Mouse (Mus musculus) right cerebral cortex, postnatal 4 days (tissue): Measurements from ENCODE around the gene Usp28.
"Not testable (repeated sequence)": the region's sequence is repeated elsewhere in the genome, so short reads cannot be mapped to it uniquely, and the experiment has no call there.

Source experiments
- DNase-seq: peaks from one replicate; pipeline ENCODE4 v3.0.0-alpha.2; 2022

Usp28 gene

DNA sequence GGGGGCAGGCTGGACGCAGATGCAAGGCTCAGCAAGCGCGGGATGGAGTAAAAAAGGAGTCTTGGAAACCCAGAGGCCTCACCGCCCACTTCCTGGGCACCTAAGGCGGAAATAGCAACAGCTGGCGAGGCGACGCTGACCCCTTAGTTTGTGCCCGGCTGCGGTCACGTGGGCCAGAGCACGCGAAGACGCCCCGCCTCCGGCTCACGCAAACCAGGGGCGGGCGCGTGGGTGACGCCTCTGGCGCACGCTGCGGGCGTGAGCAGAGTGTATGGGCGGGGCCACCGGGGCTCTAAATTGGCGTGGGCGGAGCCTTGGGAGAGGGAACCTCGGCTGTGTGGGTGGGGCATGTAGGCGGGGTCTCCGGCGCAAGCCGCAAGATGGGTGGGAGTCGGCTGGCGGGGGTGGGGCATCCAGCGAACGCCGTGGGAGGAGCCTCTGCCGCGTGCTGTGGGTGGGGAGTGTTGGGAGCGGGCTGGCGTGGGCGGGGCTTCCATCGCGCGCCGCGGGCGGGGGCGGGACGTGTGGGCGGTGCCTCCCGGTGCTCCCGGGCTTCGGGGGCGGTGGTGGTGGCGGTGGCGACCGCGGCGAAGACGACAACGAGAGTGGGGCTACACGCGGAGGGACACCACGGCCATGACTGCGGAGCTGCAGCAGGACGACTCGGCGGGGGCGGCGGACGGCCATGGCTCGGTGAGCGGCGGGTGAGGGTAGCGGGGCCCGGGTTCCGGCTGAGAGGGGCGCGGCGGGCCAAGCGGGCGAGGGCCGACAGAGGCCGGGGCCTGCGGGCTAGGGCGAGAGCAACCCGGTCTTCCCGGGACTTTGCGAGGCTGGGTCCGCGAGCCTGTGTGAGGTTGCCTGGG, at the start of gene Usp28:
Usp28 (plus strand) TSS at position 531 of the 863 bp plus-strand sequence.
- peak; percentile 98 for DNase-seq

DNA sequence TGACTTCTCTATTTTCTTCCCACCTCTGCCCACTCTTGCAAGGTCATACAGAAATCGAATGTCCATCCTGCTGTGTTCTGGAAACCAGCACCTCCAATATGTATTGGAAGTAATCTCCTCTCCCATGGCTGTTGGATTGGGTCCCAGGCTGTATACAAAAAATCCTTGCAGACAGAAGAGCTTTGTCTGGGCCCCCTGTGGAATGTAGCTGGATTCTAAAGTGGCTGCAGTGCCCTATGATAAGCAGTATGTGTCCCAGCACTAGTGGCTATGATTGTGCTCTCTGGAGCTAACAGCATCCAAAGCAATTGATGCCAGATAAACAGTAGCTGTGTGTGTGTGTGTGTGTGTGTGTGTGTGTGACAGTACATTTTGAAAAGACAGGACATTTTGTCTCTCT, 42.8 kb upstream of the Usp28 start:
- no peak for DNase-seq

- no peak for DNase-seq
These were observed 37.6 kb upstream of the Usp28 start for GRCm38 (mm10) chr9:48947565-48947964.

- no peak for DNase-seq
These were observed 23.9 kb upstream of the Usp28 start for GRCm38 (mm10) chr9:48961314-48961713.

DNA sequence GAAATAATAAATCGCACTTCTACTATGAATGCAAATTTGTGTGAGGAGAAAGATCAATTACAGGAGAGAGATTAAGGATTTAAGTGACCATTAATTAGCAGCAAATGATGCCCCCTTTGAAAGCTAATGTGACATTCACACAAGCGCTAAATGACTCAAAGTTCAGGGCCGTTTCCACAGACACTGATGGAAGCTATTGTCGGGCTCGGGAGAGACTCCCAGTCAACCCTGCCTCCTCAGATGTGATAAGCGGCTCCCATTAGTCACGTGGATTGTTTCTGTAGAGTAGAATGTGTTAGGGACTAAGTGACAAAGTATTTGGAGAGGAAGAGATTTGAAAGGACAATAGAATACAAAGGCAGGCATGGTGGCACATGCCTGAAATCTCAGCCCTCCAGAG, 23.0 kb upstream of the Usp28 start:
- DNase-seq: no peak

DNA sequence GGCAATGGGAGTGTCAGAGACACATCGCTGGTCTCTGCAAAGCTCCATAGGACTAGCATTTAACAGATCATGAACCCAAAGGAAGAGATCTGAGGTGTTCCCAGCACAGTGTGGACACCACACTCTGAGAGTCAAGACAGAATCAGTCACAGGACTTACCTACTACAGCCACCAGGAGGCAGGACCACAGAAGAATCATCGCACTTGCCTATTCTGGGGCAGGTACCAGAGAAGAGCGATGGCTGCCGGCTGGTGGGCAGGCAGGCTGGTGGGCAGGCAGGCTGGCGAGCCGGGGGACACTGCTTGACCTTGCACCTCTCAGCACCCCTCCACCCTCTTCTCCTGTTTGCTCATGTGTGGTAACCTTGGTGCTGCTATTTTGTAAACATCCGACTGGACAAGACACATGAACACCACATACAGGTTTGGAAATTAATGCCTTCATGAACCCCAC, 20.6 kb upstream of the Usp28 start, which contains the start of gene Htr3b:
Htr3b (minus strand) TSS at position 404 of the 454 bp plus-strand sequence.
- DNase-seq: no peak

- DNase-seq: peak; percentile 68
These were observed 12.7 kb upstream of the Usp28 start for GRCm38 (mm10) chr9:48972494-48972893.

DNA sequence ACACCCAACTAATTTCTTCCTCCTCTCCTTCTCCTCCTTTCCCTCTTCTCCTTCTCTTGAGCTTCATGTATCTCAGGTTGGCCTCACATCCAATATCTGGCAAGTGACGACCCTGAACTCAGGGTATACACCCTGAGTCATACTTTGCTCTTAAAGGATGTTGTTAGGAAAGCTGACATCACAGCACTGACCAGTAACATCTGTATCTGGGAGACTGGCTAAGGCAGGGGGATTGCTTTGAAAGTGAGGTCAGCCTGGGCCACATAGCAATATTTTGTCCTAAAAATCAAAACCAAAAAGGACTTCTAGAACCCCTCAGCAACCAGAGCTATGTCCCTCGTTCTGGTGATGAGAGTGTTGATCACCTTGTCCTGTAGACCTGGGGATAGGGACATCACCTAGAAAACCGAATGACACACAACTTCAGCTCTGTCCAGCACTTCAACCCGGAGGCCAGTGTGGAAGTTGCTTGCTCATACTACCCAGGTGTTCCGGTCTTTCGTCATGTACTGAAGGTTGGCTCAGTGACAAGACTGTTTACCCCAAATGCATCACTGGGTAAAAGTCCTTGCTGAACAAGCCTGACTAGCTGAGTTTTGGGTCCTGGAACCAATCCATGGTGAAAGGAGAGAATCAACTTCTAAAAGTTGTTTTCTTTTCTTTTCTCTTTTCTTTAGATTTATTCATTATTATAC, 8.4 kb upstream of the Usp28 start:
- no peak for DNase-seq

GRCm38 (mm10) chr9:48980371-48980770, 4.8 kb upstream of the Usp28 start:
- no peak for DNase-seq

- no peak for DNase-seq
These were observed 4.4 kb upstream of the Usp28 start for GRCm38 (mm10) chr9:48980781-48981180.

- no peak for DNase-seq
These were observed 3.3 kb upstream of the Usp28 start for GRCm38 (mm10) chr9:48981827-48982226.

- not testable (repeated sequence) for DNase-seq
These were observed 1.4 kb upstream of the Usp28 start for GRCm38 (mm10) chr9:48983801-48984200.

DNA sequence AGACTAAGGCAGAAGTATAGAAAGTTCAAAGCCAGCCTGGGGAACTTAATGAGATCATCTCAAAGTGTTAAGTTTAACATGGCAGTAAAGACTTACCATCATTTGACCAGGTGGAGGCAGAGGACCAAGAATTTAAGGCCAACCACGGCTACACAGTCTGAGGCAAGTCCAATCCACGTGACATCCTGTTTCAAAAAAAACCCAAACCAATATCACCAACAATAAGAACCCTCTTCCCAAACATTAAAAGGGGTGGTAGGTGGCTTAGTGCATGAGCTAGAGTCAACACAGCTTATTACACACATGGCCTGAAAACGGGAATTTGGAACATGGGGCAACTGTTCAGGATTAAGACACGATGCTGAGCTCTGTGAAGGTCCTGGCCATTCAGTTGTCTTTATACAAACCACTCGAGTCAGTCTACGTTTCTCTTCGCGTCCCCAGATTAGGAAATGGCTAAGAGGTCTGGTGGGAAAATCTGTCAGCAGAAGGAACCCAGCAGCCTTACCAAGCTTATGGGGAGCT, 793 bp upstream of the Usp28 start:
- no peak for DNase-seq

- DNase-seq: no peak
These were observed 523 bp downstream of the Usp28 start for GRCm38 (mm10) chr9:48985708-48986088.

DNA sequence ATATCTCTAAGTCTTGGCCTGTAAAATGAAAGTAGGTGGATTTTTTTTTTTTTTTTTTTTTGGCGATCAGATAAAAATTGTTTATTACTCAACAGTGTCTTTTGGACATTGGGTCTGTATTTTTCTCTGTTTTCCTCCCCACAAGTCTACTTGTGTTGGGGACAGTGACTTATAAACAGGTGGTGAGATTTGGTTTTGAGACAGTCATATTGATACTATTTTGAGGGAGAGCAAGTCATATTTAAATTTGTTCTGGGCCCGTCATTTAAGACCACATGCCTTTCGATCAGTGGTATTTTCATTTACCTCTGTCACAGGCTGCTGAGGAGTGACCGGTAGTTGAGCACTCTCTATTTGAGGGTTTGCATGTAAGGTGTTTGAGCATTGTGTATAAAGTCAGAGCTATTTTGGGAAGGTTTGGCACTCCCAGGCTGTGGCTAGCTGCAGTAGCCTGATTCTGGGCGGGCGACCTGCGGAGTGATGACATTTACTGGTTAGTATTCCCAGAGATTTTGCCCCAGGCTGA, 1.5 kb downstream of the Usp28 start:
- no peak for DNase-seq

GRCm38 (mm10) chr9:48987201-48988101, 2.3 kb downstream of the Usp28 start:
- DNase-seq: peak; percentile 11

- DNase-seq: no peak
These were observed 6.5 kb downstream of the Usp28 start for GRCm38 (mm10) chr9:48991671-48992070.

DNA sequence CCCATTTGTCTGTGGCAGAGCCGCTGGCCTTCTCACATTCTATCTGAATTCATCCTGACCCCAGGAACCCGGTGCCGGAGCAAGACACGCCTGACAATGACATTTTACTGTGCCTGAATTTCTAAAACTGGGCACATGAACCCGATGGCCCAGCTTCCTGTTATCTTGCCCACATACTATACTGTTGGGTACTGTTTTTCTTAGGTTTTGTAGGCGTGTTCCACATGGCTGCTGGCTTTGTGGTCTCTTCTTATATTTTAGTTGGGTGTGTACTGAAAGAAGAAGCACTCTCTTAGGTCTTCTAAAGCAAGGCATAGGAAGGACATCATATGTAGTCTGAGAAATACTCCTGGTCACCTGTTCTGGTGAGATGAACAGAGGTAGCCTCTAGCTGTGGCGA, 9.6 kb downstream of the Usp28 start:
- no peak for DNase-seq

DNA sequence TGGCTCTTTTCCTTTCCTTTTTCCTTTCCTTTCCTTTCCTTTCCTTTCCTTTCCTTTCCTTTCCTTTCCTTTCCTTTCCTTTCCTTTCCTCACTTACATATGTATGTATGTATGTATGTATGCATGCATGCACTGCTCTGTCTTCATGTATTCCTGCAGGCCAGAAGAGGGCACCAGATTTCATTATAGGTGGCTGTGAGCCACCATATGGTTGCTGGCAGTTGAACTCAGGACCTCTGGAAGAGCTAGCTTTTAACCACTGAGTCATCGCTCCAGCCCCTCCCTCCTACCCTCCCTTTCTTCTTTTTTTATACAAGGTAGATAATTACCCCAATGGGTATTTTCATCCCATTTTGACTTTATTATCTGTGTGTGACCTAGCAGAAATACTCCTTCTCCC, 10.6 kb downstream of the Usp28 start:
- DNase-seq: no peak

DNA sequence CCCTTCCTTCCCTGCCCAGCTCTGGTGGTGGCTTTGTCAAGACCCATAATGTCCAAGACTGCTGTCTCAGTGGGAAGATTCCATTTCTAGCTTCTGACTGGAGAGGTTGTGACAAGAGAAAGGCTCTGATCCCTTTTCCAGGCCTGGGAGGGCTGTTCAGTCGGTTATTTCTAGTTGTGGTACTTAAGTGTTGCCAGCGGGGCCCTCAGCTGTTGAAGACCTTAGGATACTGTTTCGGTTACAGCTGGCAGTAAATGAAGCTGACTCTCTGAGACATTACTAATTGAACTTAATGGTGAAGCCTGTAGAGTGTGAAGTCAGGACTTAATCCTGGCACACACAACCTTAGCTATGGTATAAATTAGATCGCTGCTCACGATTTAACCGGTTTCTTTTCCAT, 14.1 kb downstream of the Usp28 start:
- no peak for DNase-seq

GRCm38 (mm10) chr9:49015824-49016223, 30.6 kb downstream of the Usp28 start:
- DNase-seq: no peak

GRCm38 (mm10) chr9:49021289-49021688, 36.1 kb downstream of the Usp28 start:
- no peak for DNase-seq

GRCm38 (mm10) chr9:49023956-49024355, 38.8 kb downstream of the Usp28 start:
- no peak for DNase-seq
